Mouse (Mus musculus): ENCODE measurements around the gene Abhd15. TPM values are rescaled to one million over a fixed set of nuclear protein-coding genes. Genes with fewer than 3 reads are reported as not detected.

Abhd15 gene
- total and polyA plus RNA-seq, 3 experiments = 2.0 to 2.9 (median 2.4) TPM

GRCm38 (mm10) chr11:77485229-77485628 lies 29.7 kb upstream of the Abhd15 start:
- TF ChIP-seq CTCF (IDR thresholded peaks at IDR 0.05) (no peak), EP300 (IDR thresholded peaks at IDR 0.05; ENCODE audit: insufficient read depth, low read depth, low read length) (no peak), POLR2A (IDR thresholded peaks at IDR 0.05; ENCODE audit: insufficient read depth, low read depth, low read length) (no peak)
- H3K4me1 ChIP-seq (ENCODE audit: control insufficient read depth, insufficient read depth, low read length) = no peaks in the 10 kb centered on the region; the same call in 1 of the 2 replicates
- no peak for DNase-seq
- H3K27ac ChIP-seq = no peak overlapping the region
- no peaks in the 10 kb centered on the region for H3K36me3 ChIP-seq (ENCODE audit: control insufficient read depth, insufficient read depth, low read length)
- H3K79me2 ChIP-seq (replicated peaks; ENCODE audit: control insufficient read depth, insufficient read depth, low read length) = no peaks in the 10 kb centered on the region
- WGBS = 82% methylated on average over 6 of the region's 6 CpGs
- no peak overlapping the region for H3K9ac ChIP-seq (ENCODE audit: low read depth, low read length)
- intact Hi-C loops (cut with DNase I) = no loop called here
- H3K4me3 ChIP-seq = no peak overlapping the region
- H3K27me3 ChIP-seq (ENCODE audit: control insufficient read depth, insufficient read depth, low read length) = no peaks in the 10 kb centered on the region

- WGBS = 52% methylated on average over 5 of the region's 5 CpGs
- H3K79me2 ChIP-seq (replicated peaks; ENCODE audit: control insufficient read depth, insufficient read depth, low read length) = no peaks in the 10 kb centered on the region
- TF ChIP-seq EP300 (IDR thresholded peaks at IDR 0.05; ENCODE audit: insufficient read depth, low read depth, low read length) = no peak
- TF ChIP-seq CTCF (IDR thresholded peaks at IDR 0.05) = no peak
- peak in 1 of 2 experiments; percentile 25 for DNase-seq
- no peak overlapping the region for H3K9ac ChIP-seq (ENCODE audit: low read depth, low read length)
- no peak overlapping the region for H3K27ac ChIP-seq
- peaks cover 6% of the 10 kb centered on the region for H3K4me1 ChIP-seq (ENCODE audit: control insufficient read depth, insufficient read depth, low read length)
- intact Hi-C loops (cut with DNase I) = no loop called here
- H3K27me3 ChIP-seq (ENCODE audit: control insufficient read depth, insufficient read depth, low read length) = no peaks in the 10 kb centered on the region
- H3K36me3 ChIP-seq (ENCODE audit: control insufficient read depth, insufficient read depth, low read length) = no peaks in the 10 kb centered on the region; the same call in 1 of the 2 replicates
- no peak overlapping the region for H3K4me3 ChIP-seq
Measured at GRCm38 (mm10) chr11:77486798-77487197, 28.1 kb upstream of the Abhd15 start.

GRCm38 (mm10) chr11:77488771-77489581 lies 25.9 kb upstream of the Abhd15 start:
- no peaks in the 10 kb centered on the region for H3K27me3 ChIP-seq (ENCODE audit: control insufficient read depth, insufficient read depth, low read length)
- peak overlapping the region; percentile 80 for H3K9ac ChIP-seq (ENCODE audit: low read depth, low read length)
- intact Hi-C loops (cut with DNase I) = no loop called here
- H3K79me2 ChIP-seq (replicated peaks; ENCODE audit: control insufficient read depth, insufficient read depth, low read length) = peaks cover 3% of the 10 kb centered on the region; the same call in 1 of the 2 replicates
- TF ChIP-seq EP300 (IDR thresholded peaks at IDR 0.05; ENCODE audit: insufficient read depth, low read depth, low read length) (no peak), POLR2A (IDR thresholded peaks at IDR 0.05; ENCODE audit: insufficient read depth, low read depth, low read length) (no peak), CTCF (IDR thresholded peaks at IDR 0.05) (no peak)
- DNase-seq = peak in 1 of 2 experiments; percentile 48
- no peaks in the 10 kb centered on the region; the same call in 1 of the 2 replicates for H3K36me3 ChIP-seq (ENCODE audit: control insufficient read depth, insufficient read depth, low read length)
- H3K4me3 ChIP-seq = peak overlapping the region; percentile 66
- H3K4me1 ChIP-seq (ENCODE audit: control insufficient read depth, insufficient read depth, low read length) = peaks cover 8% of the 10 kb centered on the region
- 11% methylated on average over 55 of the region's 55 CpGs for WGBS
- peak overlapping the region; percentile 45 for H3K27ac ChIP-seq

GRCm38 (mm10) chr11:77489591-77490235 lies 25.2 kb upstream of the Abhd15 start, which contains the start of gene Ankrd13b:
Gene Ankrd13b, minus strand, starts transcription at chr11:77489678.
- H3K4me3 ChIP-seq = peak within 1 kb of the TSS; percentile 66
- TF ChIP-seq POLR2A (IDR thresholded peaks at IDR 0.05; ENCODE audit: insufficient read depth, low read depth, low read length) = peak; percentile 38; the same call in 1 of the 2 replicates
- no peak for TF ChIP-seq CTCF (IDR thresholded peaks at IDR 0.05)
- no peak for TF ChIP-seq EP300 (IDR thresholded peaks at IDR 0.05; ENCODE audit: insufficient read depth, low read depth, low read length)
- intact Hi-C loops (cut with DNase I) = loop anchor here (5.0 to 10.0 kb wide), 3 partner anchors 118 to 315 kb away; partner anchors contain the start of genes Ssh2 and Taok1
- peak within 1 kb of the TSS; percentile 86 for H3K9ac ChIP-seq (ENCODE audit: low read depth, low read length)
- H3K27ac ChIP-seq = peak within 1 kb of the TSS; percentile 45
- H3K36me3 ChIP-seq (ENCODE audit: control insufficient read depth, insufficient read depth, low read length) = no peaks in the 10 kb centered on the region; the same call in 1 of the 2 replicates
- 4% methylated on average over 61 of the region's 87 CpGs for WGBS
- peaks cover 9% of the 10 kb centered on the region for H3K4me1 ChIP-seq (ENCODE audit: control insufficient read depth, insufficient read depth, low read length)
- DNase-seq = peak; percentile 79 to 83
- no peaks in the 10 kb centered on the region for H3K27me3 ChIP-seq (ENCODE audit: control insufficient read depth, insufficient read depth, low read length)
- H3K79me2 ChIP-seq (replicated peaks; ENCODE audit: control insufficient read depth, insufficient read depth, low read length) = peaks cover 3% of the 10 kb centered on the region; the same call in 1 of the 2 replicates

GRCm38 (mm10) chr11:77490451-77490850 lies 24.5 kb upstream of the Abhd15 start:
- intact Hi-C loops (cut with DNase I) = loop anchor here (5.0 to 10.0 kb wide), 3 partner anchors 117 to 314 kb away; partner anchors contain the start of genes Ssh2 and Taok1
- Histone ChIP-seq H3K4me3 (no peak overlapping the region; the same call in 1 of the 2 replicates), H3K27ac (peak overlapping the region; percentile 96; the same call in 1 of the 2 replicates), H3K4me1 (ENCODE audit: control insufficient read depth, insufficient read depth, low read length) (peaks cover 12% of the 10 kb centered on the region), H3K36me3 (ENCODE audit: control insufficient read depth, insufficient read depth, low read length) (no peaks in the 10 kb centered on the region; the same call in 1 of the 2 replicates), H3K79me2 (replicated peaks; ENCODE audit: control insufficient read depth, insufficient read depth, low read length) (peaks cover 5% of the 10 kb centered on the region), H3K27me3 (ENCODE audit: control insufficient read depth, insufficient read depth, low read length) (no peaks in the 10 kb centered on the region), H3K9ac (ENCODE audit: low read depth, low read length) (no peak overlapping the region)
- WGBS = 76% methylated on average over 6 of the region's 6 CpGs
- TF ChIP-seq POLR2A (IDR thresholded peaks at IDR 0.05; ENCODE audit: insufficient read depth, low read depth, low read length) (no peak), CTCF (IDR thresholded peaks at IDR 0.05) (no peak), EP300 (IDR thresholded peaks at IDR 0.05; ENCODE audit: insufficient read depth, low read depth, low read length) (no peak)
- DNase-seq = no peak

Data from heart, adult 2 months (tissue).